Mouse (Mus musculus) liver, embryonic 14.5 days (tissue): ENCODE data around the gene Xrcc3. TPM values are rescaled to one million over a fixed set of nuclear protein-coding genes. Genes with fewer than 3 reads are reported as not detected.

ENCODE experiments used
- ATAC-seq: fragments of 200-750 bp; cut with Nextera tagmentation; 2 replicates; pipeline ENCODE4 v1.8.0; 2017; ENCODE audit warnings: moderate number of reproducible peaks, mild to moderate bottlenecking, moderate library complexity; ENCODE audit not compliant: insufficient read depth
- DNase-seq, 3 experiments: peaks; one replicate each; pipeline ENCODE4 v3.0.0-alpha.2; 2012 to 2013; ENCODE audit warnings: low read depth in 3 of 3, low spot score in 3 of 3
- H3K27ac ChIP-seq: fragments of 300-500 bp; sonication (generic); 2 replicates; pipeline ENCODE4 v1.5.1; 2014; ENCODE audit warnings: moderate library complexity, mild to moderate bottlenecking, control low read depth, inconsistent platforms
- H3K27me3 ChIP-seq: fragments of 300-500 bp; sonication (generic); 2 replicates; pipeline ENCODE4 v1.6.1; 2014; ENCODE audit warnings: mild to moderate bottlenecking, low read length, moderate library complexity; ENCODE audit not compliant: control insufficient read depth, insufficient read depth
- H3K36me3 ChIP-seq: fragments of 300-500 bp; sonication (generic); replicated peaks from 2 replicates; pipeline ENCODE4 v1.6.1; 2014; ENCODE audit warnings: low read depth; ENCODE audit not compliant: control insufficient read depth, insufficient read depth
- H3K4me1 ChIP-seq, 2 experiments: fragments of 200-500 bp in 1 of 2; fragments of 300-500 bp in 1 of 2; sonication (generic) in 1 of 2; replicated peaks; 2 replicates each; pipeline ENCODE4 v1.6.1; 2012 to 2014; ENCODE audit warnings: antibody characterized with exemption in 1 of 2, inconsistent platforms in 1 of 2, low read length in 1 of 2; ENCODE audit not compliant: control insufficient read depth in 2 of 2, insufficient read depth in 2 of 2
- H3K4me2 ChIP-seq: fragments of 300-500 bp; sonication (generic); 2 replicates; pipeline ENCODE4 v1.6.1; 2014; ENCODE audit warnings: low read depth, mild to moderate bottlenecking, control low read depth, moderate library complexity
- H3K4me3 ChIP-seq, 2 experiments: fragments of 200-500 bp in 1 of 2; fragments of 300-500 bp in 1 of 2; sonication (generic) in 1 of 2; 2 replicates each; pipeline ENCODE4 v1.5.1; 2012 to 2014; ENCODE audit warnings: low read depth in 2 of 2, low read length in 2 of 2, mild to moderate bottlenecking in 2 of 2, control low read depth in 1 of 2, inconsistent platforms in 1 of 2, moderate library complexity in 1 of 2; ENCODE audit not compliant: insufficient read depth in 1 of 2
- H3K9ac ChIP-seq: fragments of 300-500 bp; sonication (generic); replicated peaks from 2 replicates; pipeline ENCODE4 v1.6.1; 2014; ENCODE audit warnings: mild to moderate bottlenecking, control low read depth, moderate library complexity
- H3K9me3 ChIP-seq: fragments of 300-500 bp; sonication (generic); 2 replicates; pipeline ENCODE4 v1.6.1; 2016; ENCODE audit warnings: low read length, mixed read lengths; ENCODE audit not compliant: control insufficient read depth
- CTCF ChIP-seq: IDR thresholded peaks from 2 replicates; pipeline ENCODE4 v1.5.1; 2016; ENCODE audit warnings: antibody characterized with exemption, low read depth, control low read depth
- EP300 ChIP-seq: IDR thresholded peaks from 2 replicates; pipeline ENCODE4 v1.6.1; 2016; ENCODE audit warnings: antibody characterized with exemption, low read depth
- WGBS: fragments of 180-500 bp; shearing (Covaris S2); extraction: QIAGEN DNeasy Blood & Tissue Kit; methylation state at CpG from one replicate; pipeline ENCODE4 v1.1.7; 2014; ENCODE audit not compliant: insufficient replicate concordance; 5-methylcytosine and 5-hydroxymethylcytosine counted together
- polyA plus RNA-seq, 2 experiments: library from polyadenylated mRNA; depleted of rRNA in 1 of 2; stranded (reverse) in 1 of 2; unstranded in 1 of 2; fragments of >200 nt; fragmentation: Nextera tagmentation in 1 of 2; extraction: Ambion mirVana in 1 of 2; gene quantifications; 2 replicates each; pipeline versions ENCODE4 v1.2.1 to v1.2.3; 2012 to 2014

Gene Xrcc3
- polyA plus RNA-seq (2012; rRNA removed) = 11.7 and 15.5 TPM in 2 replicates
- polyA plus RNA-seq (2014; fragmentation: Nextera tagmentation; extraction: Ambion mirVana) = 6.6 and 7.5 TPM in 2 replicates

DNA sequence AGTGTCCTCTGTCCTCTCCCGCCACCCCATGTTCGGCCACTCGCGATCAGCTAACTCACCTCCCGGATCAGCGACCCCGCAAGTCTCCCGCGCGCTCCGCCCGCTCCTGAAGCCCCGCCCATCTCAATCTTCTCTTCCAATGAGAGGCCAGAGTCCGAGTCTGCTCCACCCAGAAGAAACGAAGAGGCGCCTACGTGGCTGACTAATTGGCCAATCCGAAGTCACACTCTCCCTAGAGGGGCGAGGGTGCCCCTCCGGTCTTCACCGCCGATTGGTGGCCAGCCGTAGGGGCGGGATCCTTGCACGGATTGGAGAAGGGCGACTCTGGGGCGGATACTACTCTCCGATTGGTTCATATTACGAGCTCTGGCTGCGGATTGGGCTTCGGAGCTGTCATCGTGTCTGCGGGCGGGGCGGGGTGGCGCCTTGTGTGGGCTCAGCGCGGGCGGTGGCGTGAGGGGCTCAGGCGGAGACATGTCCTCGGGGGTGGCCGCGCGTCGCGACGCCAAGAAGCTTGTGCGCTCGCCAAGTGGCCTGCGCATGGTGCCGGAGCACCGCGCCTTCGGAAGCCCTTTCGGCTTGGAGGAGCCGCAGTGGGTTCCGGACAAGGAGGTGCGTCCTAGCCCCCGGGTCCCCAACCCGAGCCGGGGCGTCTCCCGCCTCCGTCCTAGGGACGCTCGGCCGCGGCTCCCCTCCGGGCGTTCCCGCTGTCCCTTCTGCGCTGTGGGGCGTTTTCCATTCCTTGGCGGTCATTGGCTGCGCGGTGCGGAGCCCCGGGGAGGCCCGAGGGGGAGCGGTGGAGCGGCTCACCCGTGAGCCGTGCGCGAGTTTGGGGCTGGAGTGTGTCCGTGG is at the start of gene Xrcc3, which contains the start of gene Zfyve21:
TSS of gene Xrcc3 (minus strand) at position 108 of the 852 bp plus-strand sequence.
TSS of gene Zfyve21 (plus strand) at position 405 of the 852 bp plus-strand sequence.
- Histone ChIP-seq H3K36me3 (no peaks in the 10 kb centered on the region; the same call in 1 of the 2 replicates), H3K9me3 (no peaks in the 10 kb centered on the region), H3K4me1 (peaks cover 46 to 50% of the 10 kb centered on the region in 2 experiments), H3K4me2 (peak within 1 kb of the TSS; percentile 96), H3K27me3 (no peaks in the 10 kb centered on the region), H3K27ac (peak within 1 kb of the TSS; percentile 66), H3K9ac (peak within 1 kb of the TSS; percentile 86), H3K4me3 (peak within 1 kb of the TSS; percentile 86)
- under 1% methylated on average over 87 of the region's 87 CpGs for WGBS
- ATAC-seq (peak; percentile 92), DNase-seq (peak; percentile 99)
- no peak for TF ChIP-seq CTCF
- TF ChIP-seq EP300 = peak; percentile 68

DNA sequence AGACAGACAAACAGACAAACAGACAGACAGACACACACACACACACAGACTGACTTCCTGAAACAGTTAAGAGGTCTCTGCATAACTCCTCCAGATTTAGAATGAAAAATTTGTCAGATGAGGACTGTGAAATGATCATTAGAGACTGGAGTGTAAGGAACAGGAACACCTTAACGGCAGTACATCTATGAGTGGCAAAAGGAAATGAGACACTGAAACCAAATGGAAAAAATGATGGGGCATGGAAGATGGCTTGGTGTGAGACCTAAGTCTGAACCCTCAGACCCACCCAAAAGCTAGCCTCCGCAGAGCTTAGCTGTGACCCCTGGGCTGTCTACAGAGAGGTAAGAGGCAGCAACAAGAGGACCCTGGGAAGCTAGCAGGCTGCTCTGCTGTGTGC is 41.8 kb upstream of the Xrcc3 start:
- Histone ChIP-seq H3K36me3 (no peaks in the 10 kb centered on the region), H3K4me1 (no peaks in the 10 kb centered on the region), H3K27me3 (no peaks in the 10 kb centered on the region), H3K9me3 (no peaks in the 10 kb centered on the region), H3K4me3 (no peak overlapping the region), H3K4me2 (no peak overlapping the region), H3K9ac (no peak overlapping the region), H3K27ac (no peak overlapping the region)
- no peak for ATAC-seq
- DNase-seq = no peak
- 84% methylated on average over 2 of the region's 2 CpGs for WGBS
- TF ChIP-seq CTCF = no peak
- no peak for TF ChIP-seq EP300

DNA sequence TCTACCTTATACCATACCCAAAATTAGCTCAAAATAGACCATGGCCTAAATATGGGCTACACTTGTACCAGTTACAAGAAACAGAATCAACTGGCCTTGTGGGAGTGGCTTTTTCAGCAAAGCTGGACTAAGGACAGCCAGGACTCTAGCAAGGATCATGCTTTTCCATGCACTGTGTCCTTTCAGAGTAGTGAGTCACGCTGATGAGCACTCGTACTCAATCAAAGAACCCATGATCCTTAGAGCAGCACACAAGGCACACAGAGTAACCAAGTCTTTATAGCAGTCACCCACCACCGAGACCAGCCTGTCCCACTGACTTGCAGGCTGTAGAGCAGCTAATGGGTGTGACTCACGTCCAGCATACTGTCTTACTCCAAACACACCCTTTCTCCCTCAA is 39.9 kb upstream of the Xrcc3 start:
- ATAC-seq (no peak), DNase-seq (no peak)
- Histone ChIP-seq H3K4me2 (no peak overlapping the region), H3K36me3 (no peaks in the 10 kb centered on the region), H3K9ac (no peak overlapping the region), H3K4me3 (no peak overlapping the region), H3K27me3 (no peaks in the 10 kb centered on the region), H3K4me1 (no peaks in the 10 kb centered on the region), H3K27ac (no peak overlapping the region), H3K9me3 (no peaks in the 10 kb centered on the region)
- 66% methylated on average over 4 of the region's 4 CpGs for WGBS
- TF ChIP-seq CTCF (no peak), EP300 (no peak)

DNA sequence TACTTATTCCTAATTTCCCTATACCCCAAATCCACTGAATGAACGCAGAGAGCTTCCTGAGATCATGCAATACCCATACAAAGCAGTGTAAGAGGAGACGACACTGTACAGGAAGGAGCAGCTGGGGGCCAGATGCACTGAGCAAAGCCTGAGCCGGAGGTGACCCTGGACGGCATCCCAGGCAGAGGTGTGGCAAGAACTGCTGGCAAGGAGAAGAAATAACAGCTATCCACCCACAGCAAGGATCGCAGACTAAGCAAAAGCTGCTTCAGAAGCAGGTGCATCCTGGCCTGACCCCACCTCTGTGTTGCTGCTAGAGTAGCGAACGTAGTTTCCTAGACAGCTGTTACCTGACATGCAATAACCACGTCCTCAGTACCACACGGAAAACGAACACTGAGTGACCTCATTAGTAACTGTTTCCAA is 39.4 kb upstream of the Xrcc3 start:
- Histone ChIP-seq H3K27ac (no peak overlapping the region), H3K9ac (no peak overlapping the region), H3K4me2 (no peak overlapping the region), H3K4me3 (no peak overlapping the region), H3K27me3 (no peaks in the 10 kb centered on the region), H3K36me3 (no peaks in the 10 kb centered on the region), H3K4me1 (no peaks in the 10 kb centered on the region), H3K9me3 (no peaks in the 10 kb centered on the region)
- ATAC-seq (no peak), DNase-seq (no peak)
- WGBS = 63% methylated on average over 10 of the region's 10 CpGs
- no peak for TF ChIP-seq EP300
- no peak for TF ChIP-seq CTCF

DNA sequence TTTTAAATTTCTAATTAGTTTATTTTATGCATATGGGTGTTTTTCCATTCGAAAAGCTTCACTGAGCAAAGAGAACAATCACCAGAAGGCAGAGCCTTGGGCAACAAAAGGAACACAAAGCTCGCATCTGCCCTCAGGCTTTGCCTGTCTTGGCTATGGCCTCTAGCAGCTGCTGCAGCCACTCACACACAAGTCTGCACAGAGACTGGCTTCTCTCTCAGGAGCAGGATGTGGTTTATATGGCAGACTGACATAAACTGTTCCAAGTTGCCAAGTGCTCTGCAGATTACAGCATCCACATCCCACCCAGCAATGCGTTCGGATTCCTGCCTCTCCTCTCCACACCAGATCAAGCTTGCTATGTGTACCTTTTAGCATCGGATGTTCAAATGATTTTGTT is 38.1 kb upstream of the Xrcc3 start:
- no peaks in the 10 kb centered on the region for H3K27me3 ChIP-seq
- H3K4me3 ChIP-seq = no peak overlapping the region
- no peak for ATAC-seq
- H3K4me1 ChIP-seq = no peaks in the 10 kb centered on the region
- no peaks in the 10 kb centered on the region for H3K36me3 ChIP-seq
- TF ChIP-seq EP300 (no peak), CTCF (no peak)
- no peak overlapping the region for H3K4me2 ChIP-seq
- 69% methylated on average over 5 of the region's 5 CpGs for WGBS
- no peak overlapping the region for H3K9ac ChIP-seq
- H3K27ac ChIP-seq = no peak overlapping the region
- H3K9me3 ChIP-seq = no peaks in the 10 kb centered on the region
- DNase-seq = no peak
